Comparison of ENCODE assay signal across 8 mouse cellular contexts in the genomic region with DNA sequence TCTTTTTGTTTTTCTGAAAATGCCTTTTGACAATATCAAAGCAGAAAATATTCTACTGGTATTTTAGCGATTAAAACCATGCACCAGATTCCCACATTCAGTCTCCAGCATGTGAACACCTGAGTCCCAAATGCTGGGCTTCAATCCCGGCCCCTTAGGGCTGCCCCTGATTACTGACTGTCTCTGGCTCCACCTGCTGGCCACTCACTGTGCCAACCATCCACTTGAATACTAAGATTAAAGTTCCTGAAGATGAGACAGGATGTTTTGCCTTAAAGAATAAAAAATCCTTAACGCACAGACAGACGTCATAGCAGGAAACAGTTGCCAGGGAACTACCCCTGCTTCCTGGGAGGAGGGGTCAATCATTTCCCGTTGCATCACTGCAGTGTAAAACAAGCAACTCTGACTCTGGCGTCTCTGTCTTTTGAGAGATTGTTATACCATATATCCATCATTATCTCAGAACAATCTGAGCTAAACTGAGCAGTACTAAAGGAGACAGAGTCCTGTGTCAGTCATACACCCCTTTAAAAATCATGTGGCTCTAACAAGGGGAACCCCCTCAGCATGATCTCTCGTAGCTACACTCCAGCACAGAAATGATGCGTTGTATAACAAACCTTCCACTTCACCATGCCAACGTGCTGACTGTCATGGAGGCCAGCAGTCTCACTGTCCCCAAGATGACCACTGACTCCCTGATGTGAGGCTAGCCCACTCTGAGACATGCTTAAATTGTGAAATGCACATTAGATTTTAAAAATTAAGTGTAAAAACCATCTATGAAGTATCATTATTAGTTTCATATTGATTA.
DNase-seq lines count a peak whose midpoint lies in the region; ATAC-seq lines count a peak whose summit lies in the region.

No protein-coding gene starts in this region.

- 0 out of 2 replicates have a peak, but pooled peaks have one; percentile 60 for ATAC-seq in embryonic facial prominence, embryonic 12.5 days (ENCODE audit: insufficient number of reproducible peaks, insufficient read depth, low FRiP score, low TSS enrichment)
- no peak for ATAC-seq in megakaryocyte, adult 5-6 weeks (ENCODE audit: poor library complexity, severe bottlenecking)

- H3K36me3 ChIP-seq in embryonic facial prominence, embryonic 12.5 days = no peaks in the 10 kb centered on the region

- DNase-seq in ES-CJ7 (ENCODE audit: low read depth, low spot score) = peak; percentile 49
- peak; percentile 55 to 67 for DNase-seq in adrenal gland, adult 18-20 months (ENCODE audit: low spot score in 2 of 2)
- DNase-seq in heart, postnatal 36 days = peak; percentile 55 to 74
- peak; percentile 15 to 56 for DNase-seq in layer of hippocampus, adult 8-10 months (ENCODE audit: low spot score in 2 of 2)
- peak; percentile 77 for DNase-seq in lung, postnatal 10 days
- DNase-seq in retina, postnatal 7 days (ENCODE audit: low read depth, low spot score) = peak; percentile 20

- H3K27me3 ChIP-seq in embryonic facial prominence, embryonic 12.5 days = no peaks in the 10 kb centered on the region

- H3K9me3 ChIP-seq in embryonic facial prominence, embryonic 12.5 days = no peaks in the 10 kb centered on the region

- H3K27ac ChIP-seq in embryonic facial prominence, embryonic 12.5 days = no peak overlapping the region

- intact Hi-C loops in heart, postnatal 36 days (cut with DNase I) = loop anchor here (10.0 kb wide), 2 partner anchors 186 to 414 kb away; no protein-coding TSS in a partner anchor

- 34% methylated on average over 9 of the region's 9 CpGs for WGBS in embryonic facial prominence, embryonic 12.5 days

- H3K4me2 ChIP-seq in embryonic facial prominence, embryonic 12.5 days (replicated peaks) = no peak overlapping the region

- H3K4me1 ChIP-seq in embryonic facial prominence, embryonic 12.5 days = no peaks in the 10 kb centered on the region

- no peak overlapping the region for H3K9ac ChIP-seq in embryonic facial prominence, embryonic 12.5 days

- no peak overlapping the region for H3K4me3 ChIP-seq in embryonic facial prominence, embryonic 12.5 days

Comparison
In these comparisons a context has a peak if more than half of its experiments do, and no peak if none do; other contexts are left out.
1. DNase-seq: peak in every context shown above with its lines; median percentile 77 in lung, postnatal 10 days; 64 in heart, postnatal 36 days; 61 in adrenal gland, adult 18-20 months; 49 in ES-CJ7; 36 in layer of hippocampus, adult 8-10 months; 20 in retina, postnatal 7 days.